Mouse (Mus musculus) lung, embryonic 16.5 days (tissue): ENCODE measurements around the gene Lemd2. TPM values are rescaled to one million over a fixed set of nuclear protein-coding genes. Genes with fewer than 3 reads are reported as not detected.
A peak's percentile ranks its signal among the peaks of the same experiment; 100 is the strongest.

ENCODE experiments used
- ATAC-seq: fragments of 200-750 bp; cut with Nextera tagmentation; 2 replicates; pipeline ENCODE4 v1.8.0; 2017; ENCODE audit warnings: low read depth, mild to moderate bottlenecking, moderate library complexity
- H3K27ac ChIP-seq: fragments of 300-500 bp; sonication (generic); 2 replicates; pipeline ENCODE4 v1.5.1; 2014; ENCODE audit warnings: mild to moderate bottlenecking, control low read depth, low read length
- H3K27me3 ChIP-seq: fragments of 300-500 bp; sonication (generic); 2 replicates; pipeline ENCODE4 v1.6.1; 2014; ENCODE audit warnings: low read depth, low read length, mixed read lengths; ENCODE audit not compliant: control insufficient read depth, insufficient read depth
- H3K36me3 ChIP-seq: fragments of 300-500 bp; sonication (generic); 2 replicates; pipeline ENCODE4 v1.6.1; 2014; ENCODE audit warnings: low read length; ENCODE audit not compliant: control insufficient read depth, insufficient read depth
- H3K4me1 ChIP-seq: fragments of 300-500 bp; sonication (generic); replicated peaks from 2 replicates; pipeline ENCODE4 v1.6.1; 2014; ENCODE audit warnings: low read length, mixed read lengths; ENCODE audit not compliant: control insufficient read depth, insufficient read depth
- H3K4me2 ChIP-seq: fragments of 300-500 bp; sonication (generic); 2 replicates; pipeline ENCODE4 v1.6.1; 2014; ENCODE audit warnings: low read depth, low read length, control low read depth
- H3K4me3 ChIP-seq: fragments of 300-500 bp; sonication (generic); 2 replicates; pipeline ENCODE4 v1.5.1; 2014; ENCODE audit warnings: mild to moderate bottlenecking, low read length, control low read depth
- H3K9ac ChIP-seq: fragments of 300-500 bp; sonication (generic); 2 replicates; pipeline ENCODE4 v1.6.1; 2014; ENCODE audit warnings: low read length, control low read depth
- H3K9me3 ChIP-seq: fragments of 300-500 bp; sonication (generic); 2 replicates; pipeline ENCODE4 v1.6.1; 2016; ENCODE audit warnings: low read length; ENCODE audit not compliant: control insufficient read depth
- WGBS: fragments of 180-500 bp; shearing (Covaris S2); extraction: QIAGEN DNeasy Blood & Tissue Kit; methylation state at CpG from one replicate; pipeline ENCODE4 v1.1.7; 2014; 5-methylcytosine and 5-hydroxymethylcytosine counted together
- polyA plus RNA-seq: library from polyadenylated mRNA; unstranded; fragments of >200 nt; fragmentation: Nextera tagmentation; extraction: Ambion mirVana; gene quantifications from 2 replicates; pipeline ENCODE4 v1.2.1, GENCODE M21; 2015

The Lemd2 gene
- polyA plus RNA-seq = 7.2 and 9.9 TPM in 2 replicates

DNA sequence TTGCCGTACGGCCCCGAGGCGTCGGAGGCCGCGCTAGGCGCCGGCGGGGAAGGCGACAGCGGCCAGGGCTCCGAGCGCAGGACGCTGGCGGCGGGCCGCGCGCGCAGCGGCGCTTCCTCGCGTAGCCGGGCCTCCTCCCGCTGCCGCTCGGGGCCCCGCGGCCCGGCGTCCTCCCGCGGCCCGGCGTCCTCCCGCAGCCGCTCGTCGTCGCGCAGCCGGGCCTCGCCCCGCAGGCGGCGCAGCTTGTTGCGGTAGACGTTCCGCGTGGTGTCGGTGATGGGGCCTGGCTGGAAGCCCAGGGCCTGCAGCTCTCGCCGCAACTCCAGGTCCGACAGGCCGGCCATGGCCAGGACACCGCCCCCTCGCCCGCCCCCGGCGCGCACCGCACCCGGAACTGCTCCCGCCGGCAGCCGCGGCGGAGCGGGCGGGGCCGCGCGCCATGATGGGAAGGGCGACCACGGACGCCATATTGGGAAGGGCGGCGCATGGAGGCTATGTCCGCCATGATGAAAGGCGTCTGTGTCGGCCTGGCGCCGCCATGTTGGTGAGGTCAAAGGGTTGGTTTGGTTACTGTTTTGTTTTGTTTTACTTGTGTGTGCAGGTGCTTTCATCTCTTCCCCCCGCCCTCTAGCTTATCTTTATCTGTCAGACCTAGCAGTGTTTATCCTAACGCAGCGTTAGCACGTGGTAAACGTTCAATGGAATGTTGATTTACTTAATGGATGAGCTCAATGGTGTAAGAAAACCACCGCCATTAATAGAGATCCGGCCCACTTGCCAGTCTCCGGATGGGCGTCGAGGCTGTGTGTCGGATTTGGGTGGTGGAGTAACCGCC, at the start of gene Lemd2:
Gene Lemd2 (minus strand): TSS at position 395 of the 835 bp plus-strand sequence.
- peak within 1 kb of the TSS; percentile 89 for H3K4me3 ChIP-seq
- H3K36me3 ChIP-seq = peaks cover 14% of the 10 kb centered on the region
- peak within 1 kb of the TSS; percentile 94 for H3K27ac ChIP-seq
- WGBS = 3% methylated on average over 82 of the region's 97 CpGs
- peak within 1 kb of the TSS; percentile 91 for H3K4me2 ChIP-seq
- no peaks in the 10 kb centered on the region for H3K9me3 ChIP-seq
- no peaks in the 10 kb centered on the region for H3K27me3 ChIP-seq
- peaks cover 16% of the 10 kb centered on the region for H3K4me1 ChIP-seq
- H3K9ac ChIP-seq = peak within 1 kb of the TSS; percentile 99
- peak; percentile 97 for ATAC-seq

DNA sequence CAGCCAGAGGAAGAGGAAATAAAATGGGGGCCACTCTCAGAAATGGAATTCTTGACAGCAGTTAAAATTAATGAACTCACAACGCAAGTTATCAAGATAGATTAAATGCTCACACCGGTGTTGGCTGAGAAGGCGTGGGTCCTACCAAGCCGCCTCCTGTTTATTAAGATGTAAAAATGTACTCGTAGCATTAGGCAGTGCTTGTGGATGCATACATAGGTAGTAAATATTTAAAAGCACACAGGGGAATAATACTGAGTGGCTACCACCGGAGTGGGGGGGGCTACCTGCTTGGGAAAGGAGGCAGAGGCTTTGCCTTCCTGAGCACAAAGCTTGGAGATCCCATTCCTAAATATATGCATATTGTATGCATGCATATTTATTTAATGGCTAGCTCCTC, 46.9 kb upstream of the Lemd2 start:
- Histone ChIP-seq H3K4me1 (no peaks in the 10 kb centered on the region), H3K9ac (no peak overlapping the region), H3K9me3 (no peaks in the 10 kb centered on the region), H3K4me3 (no peak overlapping the region), H3K27ac (no peak overlapping the region), H3K4me2 (no peak overlapping the region), H3K27me3 (no peaks in the 10 kb centered on the region), H3K36me3 (no peaks in the 10 kb centered on the region)
- WGBS = 65% methylated on average over 6 of the region's 6 CpGs
- ATAC-seq = no peak

DNA sequence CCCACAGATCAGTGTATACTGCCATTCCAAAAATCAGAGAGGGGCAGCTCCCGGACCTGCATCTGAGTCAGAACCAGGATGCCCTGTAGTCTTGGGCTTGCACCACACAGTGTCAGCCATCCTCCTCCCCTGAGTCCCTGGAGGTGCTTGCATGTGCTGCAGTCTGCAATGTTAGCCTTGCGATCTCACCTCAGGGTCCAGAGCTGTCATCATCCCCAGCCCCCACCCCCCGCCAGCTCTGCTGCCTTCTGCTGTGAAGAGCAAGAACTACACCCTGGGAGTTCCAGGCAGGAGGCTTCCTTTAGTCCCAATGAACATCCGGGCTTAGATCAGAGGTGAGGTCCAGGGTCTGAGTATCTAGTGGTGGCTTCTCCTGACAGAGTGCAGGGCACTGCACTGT, 46.2 kb upstream of the Lemd2 start:
- Histone ChIP-seq H3K4me2 (no peak overlapping the region), H3K9me3 (no peaks in the 10 kb centered on the region), H3K4me3 (no peak overlapping the region), H3K27ac (no peak overlapping the region), H3K4me1 (no peaks in the 10 kb centered on the region), H3K9ac (no peak overlapping the region), H3K36me3 (no peaks in the 10 kb centered on the region), H3K27me3 (no peaks in the 10 kb centered on the region)
- ATAC-seq = no peak
- WGBS = 18% methylated on average over 4 of the region's 4 CpGs

DNA sequence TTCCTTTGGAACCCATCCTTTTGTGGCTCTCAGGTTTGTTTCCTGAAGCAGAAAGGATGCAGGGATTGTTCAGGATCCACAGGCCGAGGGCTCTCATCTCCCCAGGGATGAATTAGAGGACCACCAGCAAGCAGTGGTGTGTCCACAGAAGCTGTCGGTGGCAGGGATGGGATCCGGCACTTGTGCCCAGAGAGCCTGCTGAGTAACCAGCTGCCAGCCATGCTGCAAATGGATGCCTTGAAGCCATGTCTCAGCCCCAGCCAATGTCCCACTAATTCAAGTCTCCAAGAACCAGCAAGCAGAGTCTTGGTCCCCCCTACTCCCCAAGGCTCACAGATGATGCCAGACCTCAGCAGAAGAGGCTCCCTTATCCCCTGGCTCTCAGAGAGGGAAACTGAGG, 44.8 kb upstream of the Lemd2 start:
- H3K27me3 ChIP-seq = no peaks in the 10 kb centered on the region
- WGBS = 74% methylated on average over 3 of the region's 3 CpGs
- H3K4me2 ChIP-seq = no peak overlapping the region
- no peak overlapping the region for H3K27ac ChIP-seq
- H3K4me1 ChIP-seq = no peaks in the 10 kb centered on the region
- H3K36me3 ChIP-seq = no peaks in the 10 kb centered on the region
- no peak for ATAC-seq
- H3K4me3 ChIP-seq = no peak overlapping the region
- H3K9me3 ChIP-seq = no peaks in the 10 kb centered on the region
- no peak overlapping the region for H3K9ac ChIP-seq

DNA sequence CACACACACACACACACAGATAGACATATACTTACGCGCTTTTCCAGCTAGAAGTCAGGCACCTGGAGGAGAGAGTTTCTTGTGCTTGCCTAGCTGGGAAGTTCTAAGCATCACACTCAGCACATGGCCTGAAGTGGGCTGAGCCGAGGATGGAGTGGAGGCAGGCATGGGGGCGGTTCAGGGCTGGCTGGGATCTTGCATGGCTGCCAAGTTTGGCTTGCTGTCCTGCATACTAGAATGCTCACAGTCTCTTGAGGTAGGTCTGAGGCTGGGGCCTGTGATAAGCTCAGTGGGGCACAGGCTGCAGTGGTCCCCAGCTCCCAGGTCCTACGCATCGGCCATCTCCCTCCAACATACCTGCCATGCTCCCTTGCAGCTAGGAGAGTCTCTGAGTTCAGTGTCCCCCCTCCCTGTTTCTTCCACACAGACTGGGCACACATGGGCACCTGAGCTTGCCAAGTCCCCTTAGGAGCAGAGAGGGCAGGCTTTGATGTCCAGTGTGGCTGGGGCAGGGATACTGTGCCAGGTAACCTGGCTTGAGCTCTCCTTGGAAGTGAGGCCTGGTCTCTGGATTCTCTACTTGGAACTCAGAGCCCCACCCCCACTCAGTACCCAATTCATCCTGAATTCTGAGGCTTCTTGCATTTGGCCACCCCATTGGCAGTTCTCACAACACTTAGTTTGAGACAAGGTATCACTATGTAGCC, 43.6 kb upstream of the Lemd2 start:
- 67% methylated on average over 6 of the region's 6 CpGs for WGBS
- no peak overlapping the region for H3K9ac ChIP-seq
- H3K4me2 ChIP-seq = no peak overlapping the region
- no peaks in the 10 kb centered on the region for H3K9me3 ChIP-seq
- H3K4me3 ChIP-seq = no peak overlapping the region
- H3K27ac ChIP-seq = no peak overlapping the region
- no peaks in the 10 kb centered on the region for H3K27me3 ChIP-seq
- H3K4me1 ChIP-seq = peaks cover under 1% of the 10 kb centered on the region
- no peaks in the 10 kb centered on the region for H3K36me3 ChIP-seq
- ATAC-seq = peak; percentile 47; the same call in 1 of the 2 replicates

DNA sequence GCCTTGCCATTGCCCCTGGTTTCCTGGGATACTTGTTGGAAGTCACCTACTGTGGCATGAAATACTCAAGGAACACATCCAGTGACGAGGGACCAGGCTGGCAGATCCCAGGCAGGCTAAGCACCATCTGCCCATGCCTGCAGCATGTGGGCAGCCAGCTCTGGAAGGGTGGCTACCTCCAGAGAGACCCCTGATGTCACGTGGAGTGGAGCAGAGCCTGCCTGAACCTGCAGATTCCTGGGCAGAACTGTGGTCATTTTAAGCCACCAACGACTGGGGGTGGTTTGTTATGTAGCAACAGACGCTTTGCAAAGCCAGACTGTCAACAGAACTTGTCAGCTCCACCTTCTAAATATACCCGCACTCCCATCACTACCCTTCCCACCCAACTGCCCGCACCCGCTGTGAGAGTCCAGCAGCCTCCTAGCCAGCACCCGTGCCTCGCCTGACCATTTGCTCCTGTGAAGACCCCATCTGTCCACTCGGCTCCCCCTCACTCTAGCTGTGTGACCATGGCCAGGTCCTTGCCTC, 41.6 kb upstream of the Lemd2 start:
- 42% methylated on average over 10 of the region's 10 CpGs for WGBS
- Histone ChIP-seq H3K36me3 (no peaks in the 10 kb centered on the region), H3K27me3 (no peaks in the 10 kb centered on the region), H3K4me2 (no peak overlapping the region), H3K4me3 (no peak overlapping the region), H3K27ac (no peak overlapping the region), H3K9ac (no peak overlapping the region), H3K9me3 (no peaks in the 10 kb centered on the region), H3K4me1 (peaks cover 19% of the 10 kb centered on the region)
- no peak for ATAC-seq

DNA sequence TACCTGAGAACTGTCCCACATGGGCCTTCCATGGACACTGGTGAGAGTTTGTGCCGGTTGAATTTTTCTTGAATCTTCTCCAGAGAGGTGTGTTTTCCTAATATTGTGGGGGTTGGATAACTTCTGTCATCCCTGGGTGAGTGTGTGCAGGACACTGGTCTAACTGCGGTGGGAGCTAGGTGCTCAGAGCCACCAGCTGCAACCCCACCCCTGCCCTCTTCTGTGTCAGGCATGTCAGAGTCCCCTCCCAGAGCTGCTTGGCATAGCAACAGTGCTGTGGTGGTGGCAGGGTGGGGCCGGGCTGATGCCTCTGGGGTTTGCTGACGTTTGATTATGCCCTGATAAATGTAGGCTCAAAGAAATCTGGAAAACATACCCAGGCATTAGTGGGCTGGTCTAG, 40.6 kb upstream of the Lemd2 start:
- 57% methylated on average over 4 of the region's 4 CpGs for WGBS
- H3K9me3 ChIP-seq = no peaks in the 10 kb centered on the region
- no peak overlapping the region for H3K9ac ChIP-seq
- H3K27ac ChIP-seq = no peak overlapping the region
- H3K36me3 ChIP-seq = no peaks in the 10 kb centered on the region
- no peak overlapping the region for H3K4me3 ChIP-seq
- H3K4me1 ChIP-seq = peaks cover 28% of the 10 kb centered on the region
- no peak for ATAC-seq
- no peaks in the 10 kb centered on the region for H3K27me3 ChIP-seq
- H3K4me2 ChIP-seq = no peak overlapping the region

DNA sequence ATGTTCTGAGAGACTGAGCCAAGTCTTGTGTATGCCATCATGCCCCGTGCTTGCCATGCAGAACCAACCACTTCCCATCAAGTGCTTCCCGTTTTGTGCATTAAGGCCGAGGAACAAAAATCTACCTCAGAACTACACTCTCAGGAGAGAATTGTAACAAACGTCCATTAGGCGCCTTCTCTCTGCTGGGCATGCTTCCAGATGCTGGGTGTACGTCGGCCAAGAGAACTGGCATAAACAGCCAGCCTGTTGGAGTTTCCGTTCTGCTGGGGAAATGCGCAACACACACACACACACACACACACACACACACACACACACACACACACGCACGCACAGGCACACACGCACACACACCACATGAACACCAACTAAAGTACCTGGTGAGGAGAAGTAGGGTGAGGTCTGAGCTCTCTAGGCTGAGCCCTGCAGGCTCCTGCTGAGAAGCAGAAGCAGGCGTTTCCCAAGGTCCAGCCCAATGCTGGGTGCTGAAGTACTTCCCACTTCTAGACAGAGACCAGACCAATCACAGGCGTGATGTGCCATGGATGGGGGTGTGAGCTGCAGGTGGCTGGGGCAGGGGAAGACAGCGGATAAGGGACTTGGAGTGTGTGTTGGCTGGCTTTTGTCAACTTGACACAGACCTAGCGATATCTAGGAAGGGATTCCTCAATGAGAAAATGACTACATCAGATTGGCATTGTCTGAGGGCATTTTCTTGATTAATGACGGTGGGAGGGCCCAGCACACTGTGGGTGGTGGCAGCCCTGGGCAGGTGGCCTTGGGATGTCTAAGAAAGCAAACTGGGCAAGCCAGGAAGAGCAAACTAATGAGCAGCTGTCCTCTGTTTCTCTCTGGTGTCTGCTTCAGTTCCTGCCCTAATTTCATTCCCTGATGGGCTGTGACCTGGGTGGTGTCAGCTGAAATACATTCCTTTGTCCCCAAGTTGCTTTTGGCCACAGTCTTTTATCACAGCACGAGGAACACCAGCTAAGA, 38.2 kb upstream of the Lemd2 start:
- WGBS = 35% methylated on average over 17 of the region's 18 CpGs
- Histone ChIP-seq H3K27me3 (no peaks in the 10 kb centered on the region), H3K4me2 (peak overlapping the region; percentile 8; the same call in 1 of the 2 replicates), H3K9ac (no peak overlapping the region), H3K36me3 (no peaks in the 10 kb centered on the region), H3K27ac (peak overlapping the region; percentile 25), H3K4me1 (peaks cover 28% of the 10 kb centered on the region), H3K4me3 (no peak overlapping the region), H3K9me3 (no peaks in the 10 kb centered on the region)
- peak; percentile 68 for ATAC-seq
